Mouse (Mus musculus) stomach, embryonic 16.5 days (tissue): ENCODE data around the gene E4f1. TPM values are rescaled to one million over a fixed set of nuclear protein-coding genes. Genes with fewer than 3 reads are reported as not detected.

ENCODE experiments used
- ATAC-seq: fragments of 200-750 bp; cut with Nextera tagmentation; 2 replicates; pipeline ENCODE4 v1.8.0; 2017; ENCODE audit warnings: moderate number of reproducible peaks, moderate TSS enrichment; ENCODE audit not compliant: insufficient read depth, low FRiP score
- H3K27ac ChIP-seq: fragments of 300-500 bp; sonication (generic); 2 replicates; pipeline ENCODE4 v1.5.1; 2014; ENCODE audit warnings: low read length
- H3K27me3 ChIP-seq: fragments of 300-500 bp; sonication (generic); 2 replicates; pipeline ENCODE4 v1.6.1; 2014; ENCODE audit warnings: low read length, control low read depth, mixed read lengths; ENCODE audit not compliant: control insufficient read depth, insufficient read depth
- H3K36me3 ChIP-seq: fragments of 300-500 bp; sonication (generic); 2 replicates; pipeline ENCODE4 v1.6.1; 2014; ENCODE audit warnings: low read length; ENCODE audit not compliant: control insufficient read depth, insufficient read depth
- H3K4me1 ChIP-seq: fragments of 300-500 bp; sonication (generic); 2 replicates; pipeline ENCODE4 v1.6.1; 2014; ENCODE audit warnings: low read length, control low read depth, mixed read lengths; ENCODE audit not compliant: control insufficient read depth, insufficient read depth
- H3K4me2 ChIP-seq: fragments of 300-500 bp; sonication (generic); 2 replicates; pipeline ENCODE4 v1.6.1; 2014; ENCODE audit warnings: low read depth, low read length, mixed read lengths
- H3K4me3 ChIP-seq: fragments of 300-500 bp; sonication (generic); replicated peaks from 2 replicates; pipeline ENCODE4 v1.5.1; 2014; ENCODE audit warnings: mild to moderate bottlenecking, low read length
- H3K9ac ChIP-seq: fragments of 300-500 bp; sonication (generic); 2 replicates; pipeline ENCODE4 v1.6.1; 2014; ENCODE audit warnings: low read length
- H3K9me3 ChIP-seq: fragments of 300-500 bp; sonication (generic); replicated peaks from 2 replicates; pipeline ENCODE4 v1.6.1; 2016; ENCODE audit warnings: low read length, control low read depth; ENCODE audit not compliant: control insufficient read depth
- WGBS: fragments of 180-500 bp; shearing (Covaris S2); extraction: QIAGEN DNeasy Blood & Tissue Kit; methylation state at CpG from one replicate; pipeline ENCODE4 v1.1.7; 2014; 5-methylcytosine and 5-hydroxymethylcytosine counted together
- polyA plus RNA-seq: library from polyadenylated mRNA; unstranded; fragments of >200 nt; fragmentation: Nextera tagmentation; extraction: Ambion mirVana; gene quantifications from 2 replicates; pipeline ENCODE4 v1.2.1, GENCODE M21; 2015

E4f1 gene
- polyA plus RNA-seq, 1 experiment from 2014 or later: 29.4 TPM

DNA sequence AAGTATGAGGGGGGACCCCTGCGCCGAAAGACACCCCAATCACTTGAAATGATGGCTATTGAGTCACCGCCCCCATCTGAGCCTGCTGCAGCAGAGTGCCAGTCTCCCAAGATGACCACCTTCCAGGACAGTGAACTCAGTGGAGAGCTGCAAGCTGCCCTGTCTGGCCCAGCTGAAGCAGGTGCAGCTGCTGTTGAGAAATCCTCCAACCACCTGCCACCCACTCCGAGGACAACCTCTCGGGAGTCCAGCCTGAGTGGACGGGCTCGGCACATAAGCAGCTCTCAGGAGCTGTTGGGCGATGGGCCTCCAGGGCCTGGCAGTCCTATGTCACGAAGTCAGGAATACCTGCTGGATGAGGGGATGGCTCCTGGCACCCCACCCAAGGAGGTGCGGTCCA lies 34.0 kb upstream of the E4f1 start:
- peaks cover 4% of the 10 kb centered on the region; the same call in 1 of the 2 replicates for H3K36me3 ChIP-seq
- no peaks in the 10 kb centered on the region for H3K9me3 ChIP-seq
- no peaks in the 10 kb centered on the region for H3K27me3 ChIP-seq
- H3K9ac ChIP-seq: no peak overlapping the region
- no peak for ATAC-seq
- no peak overlapping the region for H3K4me3 ChIP-seq
- WGBS: 88% methylated on average over 10 of the region's 10 CpGs
- no peak overlapping the region for H3K27ac ChIP-seq
- H3K4me2 ChIP-seq: no peak overlapping the region
- peaks cover 8% of the 10 kb centered on the region; the same call in 1 of the 2 replicates for H3K4me1 ChIP-seq

- 48% methylated on average over 11 of the region's 11 CpGs for WGBS
- Histone ChIP-seq H3K36me3 (no peaks in the 10 kb centered on the region), H3K27ac (no peak overlapping the region), H3K9ac (no peak overlapping the region), H3K9me3 (no peaks in the 10 kb centered on the region), H3K4me2 (no peak overlapping the region), H3K27me3 (no peaks in the 10 kb centered on the region), H3K4me3 (no peak overlapping the region), H3K4me1 (peaks cover 5% of the 10 kb centered on the region; the same call in 1 of the 2 replicates)
- ATAC-seq: no peak
Observed at GRCm38 (mm10) chr17:24502208-24502607, 32.1 kb upstream of the E4f1 start.

DNA sequence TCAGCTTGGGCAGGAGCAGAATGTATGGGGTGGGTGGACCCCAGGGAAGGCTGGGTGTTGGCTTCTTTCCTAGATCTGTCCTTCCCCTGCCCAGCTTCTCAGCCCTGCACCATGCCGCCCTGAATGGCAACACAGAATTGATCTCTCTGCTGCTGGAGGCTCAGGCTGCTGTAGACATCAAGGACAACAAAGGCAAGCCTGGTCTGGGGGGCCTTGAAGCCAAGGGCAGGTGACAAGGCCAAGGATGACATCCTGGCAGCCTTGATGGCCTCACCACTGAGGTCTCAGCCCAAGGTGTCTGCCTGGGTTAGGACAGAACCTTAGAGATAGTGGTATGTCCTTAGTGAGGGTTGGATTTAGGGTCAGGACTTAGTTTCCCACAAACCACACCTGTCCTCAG lies 25.9 kb upstream of the E4f1 start:
- 71% methylated on average over 1 of the region's 1 CpGs for WGBS
- no peak overlapping the region for H3K27ac ChIP-seq
- no peak overlapping the region for H3K9ac ChIP-seq
- H3K36me3 ChIP-seq: no peaks in the 10 kb centered on the region
- no peaks in the 10 kb centered on the region for H3K4me1 ChIP-seq
- ATAC-seq: no peak
- H3K4me2 ChIP-seq: no peak overlapping the region
- no peak overlapping the region for H3K4me3 ChIP-seq
- H3K9me3 ChIP-seq: no peaks in the 10 kb centered on the region
- H3K27me3 ChIP-seq: no peaks in the 10 kb centered on the region

DNA sequence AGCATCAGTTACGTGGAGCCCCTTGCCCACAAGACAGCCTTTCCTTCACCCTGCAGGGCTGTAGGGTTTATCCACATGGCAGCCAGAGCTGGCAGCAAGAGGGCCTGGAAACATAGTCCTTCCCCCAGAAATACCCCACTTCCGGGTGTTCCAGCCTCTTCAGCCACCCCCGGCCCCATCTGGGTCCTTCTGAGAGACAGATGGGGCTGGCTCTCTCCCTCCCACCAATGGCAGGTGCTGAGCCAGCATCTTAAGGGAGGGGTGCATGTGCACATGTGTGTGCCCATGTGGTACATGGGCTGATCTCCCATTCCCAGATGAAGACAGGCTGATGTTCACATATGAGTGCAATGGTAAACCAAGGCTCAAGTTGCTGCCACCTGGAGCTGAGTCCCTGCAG lies 25.3 kb upstream of the E4f1 start:
- no peaks in the 10 kb centered on the region for H3K36me3 ChIP-seq
- 0 out of 2 replicates have a peak, but pooled peaks cover under 1% of the 10 kb centered on the region for H3K27me3 ChIP-seq
- no peak for ATAC-seq
- H3K27ac ChIP-seq: no peak overlapping the region
- 84% methylated on average over 3 of the region's 3 CpGs for WGBS
- no peak overlapping the region for H3K4me2 ChIP-seq
- H3K9me3 ChIP-seq: no peaks in the 10 kb centered on the region
- no peaks in the 10 kb centered on the region for H3K4me1 ChIP-seq
- H3K4me3 ChIP-seq: no peak overlapping the region
- 0 out of 2 replicates have a peak overlapping the region, but pooled peaks have one; percentile 10 for H3K9ac ChIP-seq

- no peak overlapping the region for H3K4me2 ChIP-seq
- H3K27me3 ChIP-seq: peaks cover 6% of the 10 kb centered on the region; the same call in 1 of the 2 replicates
- WGBS: 42% methylated on average over 2 of the region's 2 CpGs
- peaks cover 2% of the 10 kb centered on the region; the same call in 1 of the 2 replicates for H3K4me1 ChIP-seq
- no peaks in the 10 kb centered on the region for H3K36me3 ChIP-seq
- H3K9me3 ChIP-seq: no peaks in the 10 kb centered on the region
- 0 out of 2 replicates have a peak overlapping the region, but pooled peaks have one; percentile 10 for H3K9ac ChIP-seq
- ATAC-seq: no peak
- no peak overlapping the region for H3K4me3 ChIP-seq
- no peak overlapping the region for H3K27ac ChIP-seq
Observed at GRCm38 (mm10) chr17:24494627-24495335, 24.7 kb upstream of the E4f1 start.

DNA sequence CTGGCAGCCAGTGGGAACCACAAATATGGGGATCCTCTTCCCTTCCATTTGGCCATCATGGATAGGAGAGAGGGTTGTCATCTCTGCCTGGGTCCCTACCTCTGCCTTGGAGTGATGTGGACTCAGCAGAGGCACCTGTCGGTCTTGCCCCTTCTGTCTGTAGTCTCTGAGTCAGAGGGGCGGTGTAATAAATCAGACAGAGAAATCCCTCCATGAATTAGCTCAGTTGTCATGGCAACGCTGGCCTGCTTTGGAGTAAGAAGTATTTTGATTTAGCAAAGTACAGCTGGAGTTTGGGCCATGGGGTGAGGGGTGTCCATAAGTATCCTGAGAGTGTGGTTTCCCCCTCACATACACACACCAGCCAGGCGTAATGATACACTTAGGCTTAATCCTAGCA lies 20.3 kb upstream of the E4f1 start:
- ATAC-seq: no peak
- Histone ChIP-seq H3K4me3 (no peak overlapping the region), H3K27ac (no peak overlapping the region), H3K27me3 (peaks cover 20% of the 10 kb centered on the region), H3K4me2 (no peak overlapping the region), H3K36me3 (no peaks in the 10 kb centered on the region), H3K4me1 (peaks cover 10% of the 10 kb centered on the region), H3K9me3 (no peaks in the 10 kb centered on the region), H3K9ac (no peak overlapping the region)
- 75% methylated on average over 4 of the region's 4 CpGs for WGBS

DNA sequence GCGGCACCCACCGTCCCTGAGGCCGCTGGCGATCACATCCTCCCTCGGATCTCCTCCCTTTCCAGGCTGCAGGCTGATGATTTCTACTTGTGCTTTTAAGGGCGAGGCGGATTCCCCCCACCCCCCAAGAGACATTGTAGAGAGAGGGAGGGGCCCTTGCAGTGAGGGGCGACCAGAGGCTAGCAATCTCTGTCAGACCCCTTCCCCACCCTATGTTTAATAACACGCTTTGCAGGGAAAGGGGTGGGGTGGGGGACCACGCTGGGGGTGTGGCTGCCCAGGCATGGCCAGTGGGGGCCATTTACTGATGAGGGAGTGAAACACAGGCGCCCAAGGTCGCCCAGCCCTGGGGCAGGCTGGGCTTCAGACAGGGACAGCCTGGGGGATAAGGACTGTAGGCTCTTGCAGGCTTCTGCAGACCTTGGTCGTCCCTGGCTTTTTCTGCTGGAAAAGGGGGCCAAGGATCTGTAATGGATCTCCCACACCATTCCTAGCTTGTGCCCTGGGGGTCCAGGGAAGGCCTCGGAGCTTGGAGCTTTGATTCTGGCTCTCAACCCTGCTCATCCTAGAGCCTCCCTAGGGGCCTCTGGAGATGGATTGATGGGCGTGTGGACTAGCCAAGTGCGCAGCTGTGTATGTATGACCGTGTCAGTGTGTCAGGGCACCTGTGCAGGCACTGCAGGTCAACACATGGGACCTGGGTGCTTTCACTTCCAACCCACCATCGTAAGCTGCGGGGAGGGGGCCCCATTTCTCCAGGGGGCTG lies 19.3 kb upstream of the E4f1 start:
- Histone ChIP-seq H3K27me3 (peaks cover 20% of the 10 kb centered on the region), H3K36me3 (no peaks in the 10 kb centered on the region), H3K9ac (peak overlapping the region; percentile 81), H3K27ac (no peak overlapping the region), H3K4me2 (peak overlapping the region; percentile 100), H3K9me3 (no peaks in the 10 kb centered on the region), H3K4me3 (peak overlapping the region; percentile 71), H3K4me1 (peaks cover 10% of the 10 kb centered on the region)
- 23% methylated on average over 19 of the region's 19 CpGs for WGBS
- peak; percentile 23; the same call in 1 of the 2 replicates for ATAC-seq

DNA sequence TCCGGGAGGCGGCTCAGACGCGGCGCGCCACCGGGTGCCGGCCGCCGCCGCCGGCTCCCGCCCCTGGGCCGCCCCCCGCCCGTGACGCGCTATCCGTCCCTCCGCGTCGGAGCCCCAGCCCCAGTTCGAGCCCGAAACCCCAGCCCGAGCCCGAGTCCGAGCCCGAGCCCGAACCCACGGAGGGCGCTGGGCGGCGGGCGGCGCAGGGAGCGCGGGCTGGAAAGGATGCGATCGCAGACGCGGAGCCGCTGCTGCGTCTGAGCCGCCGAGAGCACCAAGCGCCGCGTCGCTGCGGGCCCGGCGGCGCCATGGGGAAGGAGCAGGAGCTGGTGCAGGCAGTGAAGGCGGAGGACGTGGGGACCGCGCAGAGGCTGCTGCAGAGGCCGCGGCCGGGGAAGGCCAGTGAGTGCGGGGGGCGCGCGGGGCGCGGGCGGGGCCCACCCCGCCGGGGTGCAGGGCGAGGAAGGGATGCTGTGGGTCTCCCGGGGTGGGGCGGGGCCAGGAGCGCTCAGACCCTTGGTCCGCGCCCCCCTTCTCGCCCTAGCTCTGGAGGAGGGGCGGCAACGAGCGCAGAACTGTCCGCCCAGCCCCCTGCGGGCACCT lies 18.6 kb upstream of the E4f1 start:
- Histone ChIP-seq H3K4me3 (peak overlapping the region; percentile 71), H3K9ac (peak overlapping the region; percentile 81), H3K27me3 (peaks cover 20% of the 10 kb centered on the region), H3K9me3 (no peaks in the 10 kb centered on the region), H3K27ac (no peak overlapping the region), H3K36me3 (no peaks in the 10 kb centered on the region), H3K4me2 (peak overlapping the region; percentile 100), H3K4me1 (peaks cover 10% of the 10 kb centered on the region)
- WGBS: under 1% methylated on average over 58 of the region's 81 CpGs
- peak; percentile 63 for ATAC-seq

- H3K9ac ChIP-seq: peak within 1 kb of the TSS; percentile 81
- H3K4me3 ChIP-seq: peak within 1 kb of the TSS; percentile 71
- peak within 1 kb of the TSS; percentile 100 for H3K4me2 ChIP-seq
- H3K36me3 ChIP-seq: no peaks in the 10 kb centered on the region
- under 1% methylated on average over 45 of the region's 45 CpGs for WGBS
- peaks cover 10% of the 10 kb centered on the region for H3K4me1 ChIP-seq
- peaks cover 20% of the 10 kb centered on the region for H3K27me3 ChIP-seq
- peak; percentile 48 for ATAC-seq
- no peaks in the 10 kb centered on the region for H3K9me3 ChIP-seq
- no peak within 1 kb of the TSS for H3K27ac ChIP-seq
Observed at GRCm38 (mm10) chr17:24488186-24488661, 18.1 kb upstream of the E4f1 start, which contains the start of gene Caskin1. Caskin1 (plus strand) TSS chr17:24488601.
